15 mouse cellular contexts compared by ENCODE assay signal in genomic region chr11:121559527-121560293, GRCm38 (mm10). TPM values are rescaled to one million over a fixed set of nuclear protein-coding genes. Genes with fewer than 3 reads are reported as not detected.
DNase-seq lines count a peak whose midpoint lies in the region; ATAC-seq lines count a peak whose summit lies in the region.
"Had no signal": no experiment of that assay in that cellular context is flagged by ENCODE, and none has a peak within 500 bp of the region (broad histone marks: within the 10 kb centered on the region; RNA-seq: fewer than 3 reads in every experiment).

No protein-coding gene starts in this region.

- no peaks in the 10 kb centered on the region for H3K9me3 ChIP-seq in liver, embryonic 15.5 days (replicated peaks)
- H3K9me3 ChIP-seq in midbrain, embryonic 14.5 days (ENCODE audit: control insufficient read depth, low read length) = no peaks in the 10 kb centered on the region
- H3K9me3 ChIP-seq: embryonic facial prominence, embryonic 10.5 days; forebrain, embryonic 12.5 days had no signal

- H3K27ac ChIP-seq in liver, embryonic 15.5 days (replicated peaks) = peak overlapping the region; percentile 51
- no peak overlapping the region for H3K27ac ChIP-seq in midbrain, embryonic 14.5 days (replicated peaks; ENCODE audit: low read depth, low read length)
- H3K27ac ChIP-seq: embryonic facial prominence, embryonic 10.5 days; forebrain, embryonic 12.5 days; heart, adult 2 months had no signal

- H3K4me2 ChIP-seq in liver, embryonic 15.5 days = no peak overlapping the region
- H3K4me2 ChIP-seq in midbrain, embryonic 14.5 days (ENCODE audit: low read length) = no peak overlapping the region
- H3K4me2 ChIP-seq: forebrain, embryonic 12.5 days had no signal

- no peak overlapping the region for H3K4me3 ChIP-seq in liver, embryonic 15.5 days (replicated peaks)
- no peak overlapping the region for H3K4me3 ChIP-seq in midbrain, embryonic 14.5 days (replicated peaks; ENCODE audit: low read depth, low read length)
- H3K4me3 ChIP-seq: embryonic facial prominence, embryonic 10.5 days; forebrain, embryonic 12.5 days; heart, adult 2 months had no signal

- peaks cover 24% of the 10 kb centered on the region for H3K4me1 ChIP-seq in liver, embryonic 15.5 days (replicated peaks)
- H3K4me1 ChIP-seq in midbrain, embryonic 14.5 days (ENCODE audit: control insufficient read depth, insufficient read depth, low read length) = no peaks in the 10 kb centered on the region
- H3K4me1 ChIP-seq: embryonic facial prominence, embryonic 10.5 days; forebrain, embryonic 12.5 days had no signal

- peak; percentile 41 for DNase-seq in c-Kit-positive CD71-negative TER-119-negative erythroid progenitor cells, embryonic 14.5 days (ENCODE audit: low read depth)
- DNase-seq in thymus, adult 18-20 months = peak; percentile 67 to 78
- DNase-seq in urinary bladder, adult 18-20 months (ENCODE audit: low spot score in 2 of 2) = no peak
- DNase-seq in cerebellum, postnatal 36 days = no peak
- no peak for DNase-seq in midbrain, embryonic 14.5 days
- no peak for DNase-seq in frontal cortex, adult 2 months (ENCODE audit: extremely low spot score in 1 of 2, low spot score in 1 of 2)
- DNase-seq: heart, adult 2 months; heart, postnatal 36 days; kidney, adult 2 months; lung, postnatal 36 days; right cerebral cortex, adult 18-20 months had no signal

- ATAC-seq in CD4-positive, CD25-positive, alpha-beta regulatory T cell, adult 4 months = peak; percentile 94
- ATAC-seq in liver, embryonic 15.5 days (ENCODE audit: insufficient read depth) = peak; percentile 53; the same call in 1 of the 2 replicates
- no peak for ATAC-seq in midbrain, embryonic 14.5 days (ENCODE audit: low FRiP score, low TSS enrichment)

- peaks cover 30% of the 10 kb centered on the region for H3K36me3 ChIP-seq in liver, embryonic 15.5 days (replicated peaks)
- peaks cover 9% of the 10 kb centered on the region; the same call in 1 of the 2 replicates for H3K36me3 ChIP-seq in midbrain, embryonic 14.5 days (ENCODE audit: control insufficient read depth, insufficient read depth, low read length)

- H3K27me3 ChIP-seq in liver, embryonic 15.5 days = no peaks in the 10 kb centered on the region
- no peaks in the 10 kb centered on the region for H3K27me3 ChIP-seq in midbrain, embryonic 14.5 days (ENCODE audit: control insufficient read depth, insufficient read depth, low read length)
- H3K27me3 ChIP-seq: forebrain, embryonic 12.5 days had no signal

- no peak overlapping the region for H3K9ac ChIP-seq in liver, embryonic 15.5 days
- no peak overlapping the region for H3K9ac ChIP-seq in midbrain, embryonic 14.5 days (replicated peaks; ENCODE audit: low read length)
- H3K9ac ChIP-seq: forebrain, embryonic 12.5 days had no signal

- 15% methylated on average over 4 of the region's 4 CpGs for WGBS in liver, embryonic 15.5 days (ENCODE audit: insufficient replicate concordance)
- WGBS in midbrain, embryonic 14.5 days = 95% methylated on average over 4 of the region's 4 CpGs

RNA-seq across cellular contexts. Expression of gene Zfp750, which starts 40.6 kb away (rescaled TPM):
- polyA plus RNA-seq in CD4-positive, CD25-positive, alpha-beta regulatory T cell, adult 4 months (2017; shearing (Covaris generic)) = 1 to 10 TPM in 1 of 2 experiments, under 1 TPM in 1; 0.65 to 1.6 TPM
- polyA plus RNA-seq in liver, embryonic 15.5 days (2015; fragmentation: Nextera tagmentation; extraction: Ambion mirVana) = 0.82 and 1.1 TPM in 2 replicates
- 0.12 and 0.38 TPM in 2 replicates for polyA plus RNA-seq in midbrain, embryonic 14.5 days (2014; fragmentation: Nextera tagmentation; extraction: Ambion mirVana)
- polyA plus RNA-seq in frontal cortex, adult 2 months (2012; rRNA removed) = 0.08 and 0.15 TPM in 2 replicates

Comparison
In these comparisons a context has a peak if more than half of its experiments do, and no peak if none do; other contexts are left out.
1. DNase-seq: peak in c-Kit-positive CD71-negative TER-119-negative erythroid progenitor cells, embryonic 14.5 days (single experiment) and thymus, adult 18-20 months (2 of 2); none in urinary bladder, adult 18-20 months (0 of 2), cerebellum, postnatal 36 days (0 of 2), midbrain, embryonic 14.5 days (single experiment) and frontal cortex, adult 2 months (0 of 2).